Mouse (Mus musculus) forebrain, embryonic 15.5 days (tissue): ENCODE measurements around the gene Clip3. TPM values are rescaled to one million over a fixed set of nuclear protein-coding genes. Genes with fewer than 3 reads are reported as not detected.
A peak's percentile ranks its signal among the peaks of the same experiment; 100 is the strongest.

ENCODE experiments used
- ATAC-seq: fragments of 200-750 bp; cut with Nextera tagmentation; replicated peaks from 2 replicates; pipeline ENCODE4 v1.8.0; 2017; ENCODE audit warnings: mild to moderate bottlenecking, moderate TSS enrichment, moderate library complexity
- H3K27ac ChIP-seq: fragments of 300-500 bp; sonication (generic); replicated peaks from 2 replicates; pipeline ENCODE4 v1.5.1; 2015; ENCODE audit warnings: mild to moderate bottlenecking, inconsistent platforms
- H3K27me3 ChIP-seq: fragments of 300-500 bp; sonication (generic); 2 replicates; pipeline ENCODE4 v1.6.1; 2015; ENCODE audit warnings: inconsistent platforms
- H3K36me3 ChIP-seq: fragments of 300-500 bp; sonication (generic); 2 replicates; pipeline ENCODE4 v1.6.1; 2015; ENCODE audit warnings: mild to moderate bottlenecking, inconsistent platforms
- H3K4me1 ChIP-seq: fragments of 300-500 bp; sonication (generic); 2 replicates; pipeline ENCODE4 v1.6.1; 2015; ENCODE audit warnings: inconsistent platforms
- H3K4me2 ChIP-seq: fragments of 300-500 bp; sonication (generic); replicated peaks from 2 replicates; pipeline ENCODE4 v1.6.1; 2015; ENCODE audit warnings: mild to moderate bottlenecking, inconsistent platforms
- H3K4me3 ChIP-seq: fragments of 300-500 bp; sonication (generic); 2 replicates; pipeline ENCODE4 v1.5.1; 2015; ENCODE audit warnings: mild to moderate bottlenecking, inconsistent platforms
- H3K9ac ChIP-seq: fragments of 300-500 bp; sonication (generic); replicated peaks from 2 replicates; pipeline ENCODE4 v1.6.1; 2015; ENCODE audit warnings: mild to moderate bottlenecking, inconsistent platforms
- H3K9me3 ChIP-seq: fragments of 300-500 bp; sonication (generic); 2 replicates; pipeline ENCODE4 v1.6.1; 2016; ENCODE audit warnings: inconsistent platforms
- whole genome bisulfite sequencing: fragments of 180-500 bp; shearing (Covaris S2); methylation state at CpG from one replicate; pipeline ENCODE4 v1.1.7; 2015; ENCODE audit warnings: mixed read lengths; 5-methylcytosine and 5-hydroxymethylcytosine counted together
- polyA plus RNA-seq: library from polyadenylated mRNA; unstranded; fragments of >200 nt; fragmentation: Nextera tagmentation; extraction: Ambion mirVana; gene quantifications from 2 replicates; pipeline ENCODE4 v1.2.1, GENCODE M21; 2015

Gene Clip3
- polyA plus RNA-seq, 1 experiment from 2014 or later: 117 TPM

- Histone ChIP-seq H3K36me3 (peaks cover 85% of the 10 kb centered on the region), H3K4me2 (no peak overlapping the region), H3K9me3 (no peaks in the 10 kb centered on the region), H3K27me3 (no peaks in the 10 kb centered on the region), H3K4me3 (no peak overlapping the region), H3K4me1 (no peaks in the 10 kb centered on the region), H3K27ac (no peak overlapping the region), H3K9ac (no peak overlapping the region)
- ATAC-seq: no peak
- 58% methylated on average over 3 of the region's 3 CpGs for WGBS
These were observed 9.4 kb downstream of the Clip3 start for GRCm38 (mm10) chr7:30300914-30301313.

- Histone ChIP-seq H3K36me3 (peaks cover 50% of the 10 kb centered on the region), H3K9ac (no peak overlapping the region), H3K9me3 (no peaks in the 10 kb centered on the region), H3K27me3 (no peaks in the 10 kb centered on the region), H3K4me2 (no peak overlapping the region), H3K4me3 (no peak overlapping the region), H3K27ac (peak overlapping the region; percentile 69), H3K4me1 (peaks cover 23% of the 10 kb centered on the region)
- WGBS: 92% methylated on average over 16 of the region's 16 CpGs
- no peak for ATAC-seq
These were observed 14.7 kb downstream of the Clip3 start for GRCm38 (mm10) chr7:30306083-30306779.

GRCm38 (mm10) chr7:30308076-30309005 is 16.8 kb downstream of the Clip3 start, which contains the start of gene Alkbh6:
Gene Alkbh6 (plus strand): TSS chr7:30308717.
- H3K36me3 ChIP-seq: peaks cover 32% of the 10 kb centered on the region
- no peaks in the 10 kb centered on the region for H3K27me3 ChIP-seq
- H3K4me2 ChIP-seq: peak within 1 kb of the TSS; percentile 89
- peaks cover 23% of the 10 kb centered on the region for H3K4me1 ChIP-seq
- no peaks in the 10 kb centered on the region for H3K9me3 ChIP-seq
- peak within 1 kb of the TSS; percentile 62 for H3K9ac ChIP-seq
- WGBS: 3% methylated on average over 27 of the region's 27 CpGs
- H3K4me3 ChIP-seq: peak within 1 kb of the TSS; percentile 54
- ATAC-seq: peak; percentile 100
- H3K27ac ChIP-seq: peak within 1 kb of the TSS; percentile 72

- Histone ChIP-seq H3K9ac (peak overlapping the region; percentile 62), H3K27ac (peak overlapping the region; percentile 36; the same call in 1 of the 2 replicates), H3K36me3 (peaks cover 25% of the 10 kb centered on the region), H3K4me3 (peak overlapping the region; percentile 54), H3K4me1 (peaks cover 23% of the 10 kb centered on the region), H3K4me2 (peak overlapping the region; percentile 89), H3K27me3 (no peaks in the 10 kb centered on the region), H3K9me3 (no peaks in the 10 kb centered on the region)
- WGBS: 68% methylated on average over 15 of the region's 15 CpGs
- no peak for ATAC-seq
These were observed 18.0 kb downstream of the Clip3 start for GRCm38 (mm10) chr7:30309395-30310129.

GRCm38 (mm10) chr7:30310136-30310535 is 18.6 kb downstream of the Clip3 start:
- Histone ChIP-seq H3K9ac (no peak overlapping the region), H3K9me3 (no peaks in the 10 kb centered on the region), H3K4me3 (no peak overlapping the region), H3K36me3 (peaks cover 23% of the 10 kb centered on the region), H3K4me2 (no peak overlapping the region), H3K4me1 (peaks cover 23% of the 10 kb centered on the region), H3K27ac (no peak overlapping the region), H3K27me3 (no peaks in the 10 kb centered on the region)
- WGBS: 89% methylated on average over 12 of the region's 12 CpGs
- no peak for ATAC-seq

- ATAC-seq: no peak
- WGBS: 49% methylated on average over 27 of the region's 27 CpGs
These were observed 22.3 kb downstream of the Clip3 start for GRCm38 (mm10) chr7:30313666-30314320.

GRCm38 (mm10) chr7:30314721-30315155 is 23.2 kb downstream of the Clip3 start, which contains the start of gene Syne4:
Gene Syne4 (plus strand): TSS chr7:30314807.
- H3K36me3 ChIP-seq: 0 out of 2 replicates have a peak, but pooled peaks cover 3% of the 10 kb centered on the region
- H3K9me3 ChIP-seq: no peaks in the 10 kb centered on the region
- H3K4me1 ChIP-seq: peaks cover 8% of the 10 kb centered on the region
- H3K4me2 ChIP-seq: no peak within 1 kb of the TSS
- no peak for ATAC-seq
- under 1% methylated on average over 9 of the region's 9 CpGs for WGBS
- no peak within 1 kb of the TSS for H3K9ac ChIP-seq
- no peak within 1 kb of the TSS for H3K4me3 ChIP-seq
- H3K27ac ChIP-seq: no peak within 1 kb of the TSS
- H3K27me3 ChIP-seq: no peaks in the 10 kb centered on the region

More at GRCm38 (mm10) chr7:30313666-30314320, 22.3 kb downstream of the Clip3 start:
- Histone ChIP-seq H3K27me3 (no peaks in the 10 kb centered on the region), H3K9ac (no peak overlapping the region), H3K36me3 (0 out of 2 replicates have a peak, but pooled peaks cover 3% of the 10 kb centered on the region), H3K9me3 (no peaks in the 10 kb centered on the region), H3K27ac (no peak overlapping the region), H3K4me3 (no peak overlapping the region), H3K4me1 (peaks cover 17% of the 10 kb centered on the region), H3K4me2 (no peak overlapping the region)

- 0 out of 2 replicates have a peak, but pooled peaks cover 3% of the 10 kb centered on the region for H3K36me3 ChIP-seq
- H3K4me1 ChIP-seq: peaks cover 3% of the 10 kb centered on the region
- no peak overlapping the region for H3K4me2 ChIP-seq
- H3K27me3 ChIP-seq: no peaks in the 10 kb centered on the region
- H3K4me3 ChIP-seq: no peak overlapping the region
- no peaks in the 10 kb centered on the region for H3K9me3 ChIP-seq
- no peak for ATAC-seq
- no peak overlapping the region for H3K9ac ChIP-seq
- 80% methylated on average over 13 of the region's 13 CpGs for WGBS
- no peak overlapping the region for H3K27ac ChIP-seq
These were observed 24.3 kb downstream of the Clip3 start for GRCm38 (mm10) chr7:30315559-30316529.

GRCm38 (mm10) chr7:30318142-30318541 is 26.6 kb downstream of the Clip3 start:
- Histone ChIP-seq H3K36me3 (no peaks in the 10 kb centered on the region), H3K9me3 (no peaks in the 10 kb centered on the region), H3K27me3 (no peaks in the 10 kb centered on the region), H3K4me1 (peaks cover 19% of the 10 kb centered on the region), H3K4me2 (no peak overlapping the region), H3K4me3 (no peak overlapping the region), H3K9ac (no peak overlapping the region), H3K27ac (no peak overlapping the region)
- WGBS: 84% methylated on average over 3 of the region's 3 CpGs
- ATAC-seq: no peak

GRCm38 (mm10) chr7:30320946-30321345 is 29.4 kb downstream of the Clip3 start:
- WGBS: 78% methylated on average over 2 of the region's 2 CpGs
- no peak overlapping the region for H3K27ac ChIP-seq
- H3K4me3 ChIP-seq: peak overlapping the region; percentile 100
- H3K36me3 ChIP-seq: no peaks in the 10 kb centered on the region
- ATAC-seq: no peak
- H3K9ac ChIP-seq: no peak overlapping the region; the same call in 1 of the 2 replicates
- peak overlapping the region; percentile 75 for H3K4me2 ChIP-seq
- no peaks in the 10 kb centered on the region for H3K27me3 ChIP-seq
- peaks cover 19% of the 10 kb centered on the region for H3K4me1 ChIP-seq
- H3K9me3 ChIP-seq: no peaks in the 10 kb centered on the region
